Comparison of ENCODE assay signal across 9 mouse cellular contexts in genomic region chr11:4053586-4053985, GRCm38 (mm10). TPM values are rescaled to one million over a fixed set of nuclear protein-coding genes. Genes with fewer than 3 reads are reported as not detected.
DNase-seq lines count a peak whose midpoint lies in the region; ATAC-seq and TF ChIP-seq lines count a peak whose summit lies in the region.
"Had no signal": no experiment of that assay in that cellular context is flagged by ENCODE, and none has a peak within 500 bp of the region (broad histone marks: within the 10 kb centered on the region; RNA-seq: fewer than 3 reads in every experiment).

No protein-coding gene starts in this region.

- no peaks in the 10 kb centered on the region for H3K36me3 ChIP-seq in testis, adult 2 months (ENCODE audit: control insufficient read depth, insufficient read depth, low read length)
- H3K36me3 ChIP-seq: embryonic facial prominence, embryonic 12.5 days had no signal

- peak; percentile 42 to 80 for DNase-seq in heart, adult 18-20 months
- no peak for DNase-seq in heart, postnatal 25 days (ENCODE audit: low spot score)
- DNase-seq in adrenal gland, adult (ENCODE audit: inconsistent age in 2 of 2, low spot score in 1 of 2) = peak; percentile 61 to 90
- peak; percentile 83 for DNase-seq in heart, postnatal 4 days
- peak; percentile 21 to 55 for DNase-seq in left cerebral cortex, adult 8-10 months (ENCODE audit: low spot score in 2 of 2)

- TF ChIP-seq POLR2A in cortical plate, adult 2 months (IDR thresholded peaks at IDR 0.05; ENCODE audit: extremely low read depth, insufficient read depth, low read length) = no peak
- TF ChIP-seq POLR2A in testis, adult 2 months (IDR thresholded peaks at IDR 0.05; ENCODE audit: control insufficient read depth, low read depth, low read length) = no peak

- TF ChIP-seq CTCF in cortical plate, adult 2 months (IDR thresholded peaks at IDR 0.05; ENCODE audit: extremely low read depth, insufficient read depth, low read length) = peak; percentile 97
- peak; percentile 83 for TF ChIP-seq CTCF in testis, adult 2 months (IDR thresholded peaks at IDR 0.05; ENCODE audit: control insufficient read depth, insufficient read depth, insufficient replicate concordance, low read depth, low read length)

- ATAC-seq in monocyte, adult 5-6 weeks (replicated peaks; ENCODE audit: insufficient number of reproducible peaks, low FRiP score, low TSS enrichment, poor library complexity, severe bottlenecking) = peak; percentile 61; the same call in 1 of the 2 replicates

- no peaks in the 10 kb centered on the region for H3K27me3 ChIP-seq in testis, adult 2 months (ENCODE audit: control insufficient read depth, insufficient read depth, low read length)
- H3K27me3 ChIP-seq: embryonic facial prominence, embryonic 12.5 days had no signal

- no peak overlapping the region for H3K27ac ChIP-seq in cortical plate, adult 2 months (ENCODE audit: insufficient read depth, low read length)
- H3K27ac ChIP-seq in testis, adult 2 months (ENCODE audit: control insufficient read depth, insufficient read depth, low read depth, low read length) = no peak overlapping the region
- H3K27ac ChIP-seq: embryonic facial prominence, embryonic 12.5 days had no signal

- no peaks in the 10 kb centered on the region for H3K4me1 ChIP-seq in cortical plate, adult 2 months (ENCODE audit: control insufficient read depth, insufficient read depth, low read length)
- no peaks in the 10 kb centered on the region for H3K4me1 ChIP-seq in testis, adult 2 months (ENCODE audit: control insufficient read depth, insufficient read depth, low read length)
- H3K4me1 ChIP-seq: embryonic facial prominence, embryonic 12.5 days had no signal

- intact Hi-C loops in heart, postnatal 25 days (cut with DNase I) = loop anchor here (2.0 kb wide), 1 partner anchor 29 kb away; no protein-coding TSS in a partner anchor

- H3K4me3 ChIP-seq in cortical plate, adult 2 months (ENCODE audit: insufficient read depth, low read length) = no peak overlapping the region
- no peak overlapping the region for H3K4me3 ChIP-seq in testis, adult 2 months (ENCODE audit: control insufficient read depth, low read depth, low read length)
- H3K4me3 ChIP-seq: embryonic facial prominence, embryonic 12.5 days had no signal

RNA-seq across cellular contexts. Expression of gene Sec14l3, which starts 11.1 kb away (rescaled TPM):
- 1 to 10 TPM in 1 of 2 experiments, not detected in 1; 6.2 TPM for total RNA-seq in heart, adult 18-20 months (2021)
- total RNA-seq in heart, postnatal 25 days (2021) = not detected
- 0.44 and 0.52 TPM in 2 replicates for polyA plus RNA-seq in cortical plate, adult 2 months (2012; rRNA removed)
- total RNA-seq in heart, postnatal 4 days (2021) = not detected
- total RNA-seq in left cerebral cortex, adult 8-10 months (2022) = 1 to 10 TPM; 1.0 to 1.7 (median 1.4) TPM
- not detected in 3 replicates for total RNA-seq in monocyte, adult 5-6 weeks (2017)
- polyA plus RNA-seq in testis, adult 2 months (2012; rRNA removed) = 1.0 and 1.9 TPM in 2 replicates
- polyA plus RNA-seq: embryonic facial prominence, embryonic 12.5 days had no signal

RNA-seq across cellular contexts. Expression of gene Sec14l4, which starts 22.3 kb away (rescaled TPM):
- under 1 TPM; 0.25 to 0.85 TPM for total RNA-seq in heart, adult 18-20 months (2021)
- total RNA-seq in heart, postnatal 25 days (2021) = under 1 TPM; 0.17 to 0.34 TPM
- 0.17 and 0.26 TPM in 2 replicates for polyA plus RNA-seq in cortical plate, adult 2 months (2012; rRNA removed)
- total RNA-seq in heart, postnatal 4 days (2021) = not detected
- total RNA-seq in left cerebral cortex, adult 8-10 months (2022) = 1 to 10 TPM in 1 of 4 experiments, under 1 TPM in 3; 0.23 to 1.0 (median 0.37) TPM
- total RNA-seq in monocyte, adult 5-6 weeks (2017) = not detected in 3 replicates
- 0.42 and 0.56 TPM in 2 replicates for polyA plus RNA-seq in testis, adult 2 months (2012; rRNA removed)
- polyA plus RNA-seq: embryonic facial prominence, embryonic 12.5 days had no signal

RNA-seq across cellular contexts. Expression of gene Mtfp1, which starts 41.7 kb away (rescaled TPM):
- 100 to 1,000 TPM; 133 to 172 TPM for total RNA-seq in heart, adult 18-20 months (2021)
- 100 to 1,000 TPM; 142 to 144 TPM for total RNA-seq in heart, postnatal 25 days (2021)
- polyA plus RNA-seq in cortical plate, adult 2 months (2012; rRNA removed) = 82.5 and 92.9 TPM in 2 replicates
- total RNA-seq in heart, postnatal 4 days (2021) = 10 to 100 TPM; 46.3 to 52.0 TPM
- total RNA-seq in left cerebral cortex, adult 8-10 months (2022) = 10 to 100 TPM; 67.7 to 84.0 (median 72.4) TPM
- 1.4 TPM in 1 of 3 replicates, not detected in the others for total RNA-seq in monocyte, adult 5-6 weeks (2017)
- 9.0 and 10.0 TPM in 2 replicates for polyA plus RNA-seq in testis, adult 2 months (2012; rRNA removed)

Comparison
In these comparisons a context has a peak if more than half of its experiments do, and no peak if none do; other contexts are left out.
1. RNA of gene Mtfp1, which starts 41.7 kb away (total RNA-seq): 133 to 172 TPM in heart, adult 18-20 months, 142 to 144 TPM in heart, postnatal 25 days, 67.7 to 84.0 TPM in left cerebral cortex, adult 8-10 months and 46.3 to 52.0 TPM in heart, postnatal 4 days; 1.4 TPM in monocyte, adult 5-6 weeks; every median in the first group is over 10 times any median in the second.